Mouse (Mus musculus) stomach, embryonic 15.5 days (tissue): ENCODE measurements around the gene Npcd. TPM values are rescaled to one million over a fixed set of nuclear protein-coding genes. Genes with fewer than 3 reads are reported as not detected.

ENCODE experiments used
- ATAC-seq: fragments of 200-750 bp; cut with Nextera tagmentation; 2 replicates; pipeline ENCODE4 v1.8.0; 2017; ENCODE audit warnings: low read depth, moderate number of reproducible peaks, moderate TSS enrichment; ENCODE audit not compliant: insufficient read depth, low FRiP score
- H3K27ac ChIP-seq: fragments of 300-500 bp; sonication (generic); 2 replicates; pipeline ENCODE4 v1.5.1; 2015; ENCODE audit warnings: mild to moderate bottlenecking, inconsistent platforms
- H3K27me3 ChIP-seq: fragments of 300-500 bp; sonication (generic); replicated peaks from 2 replicates; pipeline ENCODE4 v1.6.1; 2015; ENCODE audit warnings: inconsistent platforms
- H3K36me3 ChIP-seq: fragments of 300-500 bp; sonication (generic); 2 replicates; pipeline ENCODE4 v1.6.1; 2015; ENCODE audit warnings: inconsistent platforms
- H3K4me1 ChIP-seq: fragments of 300-500 bp; sonication (generic); 2 replicates; pipeline ENCODE4 v1.6.1; 2015; ENCODE audit warnings: inconsistent platforms
- H3K4me2 ChIP-seq: fragments of 300-500 bp; sonication (generic); 2 replicates; pipeline ENCODE4 v1.6.1; 2015; ENCODE audit warnings: mild to moderate bottlenecking, inconsistent platforms
- H3K4me3 ChIP-seq: fragments of 300-500 bp; sonication (generic); replicated peaks from 2 replicates; pipeline ENCODE4 v1.5.1; 2015; ENCODE audit warnings: inconsistent platforms
- H3K9ac ChIP-seq: fragments of 300-500 bp; sonication (generic); 2 replicates; pipeline ENCODE4 v1.6.1; 2015; ENCODE audit warnings: inconsistent platforms
- H3K9me3 ChIP-seq: fragments of 300-500 bp; sonication (generic); 2 replicates; pipeline ENCODE4 v1.6.1; 2016; ENCODE audit warnings: inconsistent platforms
- WGBS: fragments of 180-500 bp; shearing (Covaris S2); methylation state at CpG from one replicate; pipeline ENCODE4 v1.1.7; 2015; 5-methylcytosine and 5-hydroxymethylcytosine counted together
- polyA plus RNA-seq: library from polyadenylated mRNA; unstranded; fragments of >200 nt; fragmentation: Nextera tagmentation; extraction: Ambion mirVana; gene quantifications from 2 replicates; pipeline ENCODE4 v1.2.1, GENCODE M21; 2015

Npcd gene
- polyA plus RNA-seq, 1 experiment from 2014 or later = not detected

DNA sequence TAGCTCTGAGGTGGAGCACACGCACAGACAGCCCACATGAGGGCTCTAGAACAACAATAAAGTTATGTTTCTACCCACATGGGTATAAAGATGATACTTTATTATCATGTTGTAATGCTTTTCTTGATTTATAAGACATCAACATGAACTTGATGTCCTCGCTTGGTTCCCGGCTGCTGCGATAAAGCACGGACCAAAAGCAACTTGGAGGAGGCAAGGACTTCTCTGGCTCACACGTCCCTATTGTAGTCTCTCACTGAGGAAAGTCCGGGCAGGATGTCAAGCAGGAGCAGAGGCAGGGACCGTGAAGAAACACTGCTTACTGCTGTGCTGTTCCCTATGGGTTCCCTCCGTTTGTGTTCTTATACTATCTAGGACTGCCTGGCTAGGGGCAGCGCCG, 90.0 kb downstream of the Npcd start:
- no peak overlapping the region for H3K27ac ChIP-seq
- H3K9me3 ChIP-seq = no peaks in the 10 kb centered on the region
- WGBS = 92% methylated on average over 11 of the region's 11 CpGs
- no peak for ATAC-seq
- H3K4me2 ChIP-seq = no peak overlapping the region
- H3K4me3 ChIP-seq = no peak overlapping the region
- peaks cover 17% of the 10 kb centered on the region for H3K4me1 ChIP-seq
- no peaks in the 10 kb centered on the region for H3K27me3 ChIP-seq
- no peak overlapping the region for H3K9ac ChIP-seq
- H3K36me3 ChIP-seq = no peaks in the 10 kb centered on the region

DNA sequence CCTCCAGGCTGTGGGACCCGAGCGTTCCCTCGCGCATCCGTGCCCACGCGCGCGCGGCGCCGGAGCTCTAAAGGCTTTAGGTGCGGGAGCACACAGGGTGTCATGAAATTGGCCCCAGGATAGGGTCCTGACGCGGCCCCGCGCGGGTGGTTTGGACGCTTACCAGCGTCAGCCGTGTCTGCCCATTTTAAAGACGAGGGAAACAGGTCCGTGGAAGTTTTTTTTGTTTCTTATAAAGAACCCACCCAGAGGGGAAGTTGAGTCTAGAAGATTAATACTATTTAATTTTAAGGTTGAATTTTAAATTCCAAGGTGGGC, 91.4 kb downstream of the Npcd start:
- H3K9ac ChIP-seq = peak overlapping the region; percentile 91
- peaks cover 2% of the 10 kb centered on the region; the same call in 1 of the 2 replicates for H3K36me3 ChIP-seq
- no peak for ATAC-seq
- H3K4me3 ChIP-seq = peak overlapping the region; percentile 93
- WGBS = under 1% methylated on average over 23 of the region's 23 CpGs
- peak overlapping the region; percentile 80 for H3K4me2 ChIP-seq
- no peaks in the 10 kb centered on the region for H3K9me3 ChIP-seq
- H3K27ac ChIP-seq = no peak overlapping the region
- no peaks in the 10 kb centered on the region for H3K27me3 ChIP-seq
- H3K4me1 ChIP-seq = peaks cover 17% of the 10 kb centered on the region

DNA sequence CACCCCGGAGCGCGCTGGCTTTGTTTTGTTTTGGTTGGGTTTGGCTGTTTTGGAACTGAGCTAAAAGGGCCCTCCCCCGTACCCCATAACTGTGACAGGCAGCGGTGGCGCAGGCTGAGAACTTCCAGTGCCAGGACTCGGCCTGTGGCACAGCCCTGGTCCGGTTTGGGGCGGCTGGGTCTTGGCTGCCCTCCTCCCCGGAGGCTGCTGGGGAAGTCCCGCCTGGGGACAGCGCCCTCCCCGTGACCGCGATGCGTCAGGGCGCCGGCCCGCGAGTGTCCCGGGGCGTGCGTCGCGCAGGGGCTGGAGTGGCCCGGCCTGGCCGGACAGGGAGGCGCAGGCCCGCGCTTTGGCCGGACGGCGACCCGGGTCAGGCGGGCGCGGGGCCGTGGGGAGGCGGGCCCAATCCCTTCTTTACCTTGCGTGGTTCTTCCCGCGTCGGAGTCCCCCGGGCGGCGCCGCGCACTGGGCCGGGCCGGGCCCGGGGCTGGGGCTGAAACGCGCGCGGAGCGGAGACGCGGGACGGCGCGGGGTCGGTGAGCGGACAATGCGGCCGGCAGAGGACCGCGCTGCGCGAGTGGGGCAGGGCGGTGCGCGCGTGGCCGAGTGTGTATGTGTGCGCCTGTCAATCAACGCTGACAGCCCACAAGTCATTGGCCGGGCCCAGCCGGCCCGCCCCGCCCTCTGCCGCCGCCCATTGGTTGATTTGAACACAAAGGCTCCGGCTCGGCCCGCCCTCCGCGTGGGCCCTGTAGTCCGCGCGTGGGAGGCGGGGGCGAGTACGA, 91.9 kb downstream of the Npcd start, which contains the start of gene Sun2:
Gene Sun2, minus strand, starts transcription at position 616 of the 785 bp plus-strand sequence.
- under 1% methylated on average over 85 of the region's 93 CpGs for WGBS
- Histone ChIP-seq H3K4me3 (peak within 1 kb of the TSS; percentile 93), H3K9me3 (no peaks in the 10 kb centered on the region), H3K27ac (peak within 1 kb of the TSS; percentile 42; the same call in 1 of the 2 replicates), H3K9ac (peak within 1 kb of the TSS; percentile 91), H3K4me2 (peak within 1 kb of the TSS; percentile 80), H3K4me1 (peaks cover 17% of the 10 kb centered on the region), H3K27me3 (no peaks in the 10 kb centered on the region), H3K36me3 (peaks cover 5% of the 10 kb centered on the region; the same call in 1 of the 2 replicates)
- peak; percentile 88 for ATAC-seq

DNA sequence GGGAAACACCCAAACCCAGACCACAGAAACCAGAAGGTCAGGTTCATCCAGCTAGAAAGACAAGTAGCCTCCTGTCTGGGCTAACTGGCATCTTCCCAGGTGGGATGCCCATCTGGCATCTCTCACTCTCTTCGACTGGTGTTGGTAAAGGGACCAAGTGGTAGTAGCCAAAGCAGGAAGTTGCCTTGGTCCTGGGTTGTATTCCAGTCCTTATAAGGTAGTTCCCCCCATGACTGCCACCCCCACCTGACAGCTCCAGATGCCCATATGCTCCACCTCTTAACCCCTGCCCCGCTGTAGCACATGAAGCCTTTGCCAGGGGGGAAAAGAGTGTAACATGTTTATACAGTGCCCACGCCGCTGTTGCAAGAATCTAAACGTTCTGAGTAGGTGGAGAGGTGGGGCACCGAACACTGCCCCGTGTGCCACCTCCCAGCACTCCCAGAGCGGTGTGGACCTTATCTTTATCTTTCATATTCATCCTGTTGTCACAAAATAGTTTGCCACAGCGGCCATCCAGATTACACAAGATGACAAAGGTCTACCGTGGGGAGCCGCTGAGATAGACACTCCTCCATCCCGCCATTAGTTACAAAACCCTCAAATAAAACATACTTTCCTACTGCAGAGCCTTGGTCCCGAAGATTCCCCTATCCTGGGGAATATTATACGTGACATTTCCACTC, 92.7 kb downstream of the Npcd start:
- peaks cover 10% of the 10 kb centered on the region for H3K36me3 ChIP-seq
- H3K4me2 ChIP-seq = peak overlapping the region; percentile 80
- 9% methylated on average over 14 of the region's 14 CpGs for WGBS
- peak overlapping the region; percentile 93 for H3K4me3 ChIP-seq
- no peaks in the 10 kb centered on the region for H3K9me3 ChIP-seq
- no peak for ATAC-seq
- peak overlapping the region; percentile 91; the same call in 1 of the 2 replicates for H3K9ac ChIP-seq
- peaks cover 17% of the 10 kb centered on the region for H3K4me1 ChIP-seq
- peak overlapping the region; percentile 42; the same call in 1 of the 2 replicates for H3K27ac ChIP-seq
- H3K27me3 ChIP-seq = no peaks in the 10 kb centered on the region

DNA sequence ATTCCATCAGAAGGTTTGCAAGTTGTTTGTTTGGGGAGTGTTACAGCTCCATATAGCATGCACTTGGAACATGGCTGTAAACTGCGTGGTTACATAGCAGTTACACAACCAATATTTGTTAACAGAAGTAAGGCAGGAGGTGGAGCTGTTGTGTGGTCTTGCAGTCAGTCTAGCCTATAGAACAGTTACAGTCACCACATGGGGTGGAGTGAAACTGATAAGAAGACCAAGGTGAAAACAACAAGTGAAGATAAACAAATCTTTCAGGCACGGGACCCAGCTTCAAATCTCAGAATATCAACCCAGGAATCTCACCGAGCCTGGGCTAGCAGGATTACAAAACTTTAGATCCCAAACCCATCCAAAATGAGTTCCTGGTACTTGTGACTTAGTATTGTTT, 93.3 kb downstream of the Npcd start:
- Histone ChIP-seq H3K4me1 (peaks cover 17% of the 10 kb centered on the region), H3K4me3 (peak overlapping the region; percentile 93), H3K27me3 (no peaks in the 10 kb centered on the region), H3K4me2 (peak overlapping the region; percentile 80), H3K27ac (no peak overlapping the region), H3K9ac (no peak overlapping the region), H3K9me3 (no peaks in the 10 kb centered on the region), H3K36me3 (peaks cover 10% of the 10 kb centered on the region)
- no peak for ATAC-seq
- WGBS = 60% methylated on average over 3 of the region's 3 CpGs

Other genes starting within 250 kb of the Npcd start
- gene Dmc1, start 229.1 kb downstream of the Npcd start, polyA plus RNA-seq = 2.8 TPM in 2 replicates
- gene Fam227a, start 175.3 kb downstream of the Npcd start, polyA plus RNA-seq = 1.3 and 1.4 TPM in 2 replicates
- 41.4 and 42.2 TPM in 2 replicates for gene Cby1, start 175.0 kb downstream of the Npcd start, polyA plus RNA-seq
- 227 and 254 TPM in 2 replicates for gene Tomm22, start 163.4 kb downstream of the Npcd start, polyA plus RNA-seq
- 21.2 and 22.0 TPM in 2 replicates for gene Josd1, start 146.3 kb downstream of the Npcd start, polyA plus RNA-seq
- 28.2 and 29.3 TPM in 2 replicates for gene Gtpbp1, start 143.4 kb downstream of the Npcd start, polyA plus RNA-seq
- 4.9 and 5.1 TPM in 2 replicates for gene Sun2, start 91.7 kb downstream of the Npcd start, polyA plus RNA-seq
- gene Dnal4, start 56.4 kb downstream of the Npcd start, polyA plus RNA-seq = 44.4 and 50.4 TPM in 2 replicates
- 4.5 and 4.8 TPM in 2 replicates for gene Nptxr, start 29.5 kb downstream of the Npcd start, polyA plus RNA-seq
- gene Cbx6, start 451 bp upstream of the Npcd start, polyA plus RNA-seq = 62.6 and 68.0 TPM in 2 replicates
- 22.4 and 26.5 TPM in 2 replicates for gene Apobec3, start 57.4 kb upstream of the Npcd start, polyA plus RNA-seq
- gene Cbx7, start 136.9 kb upstream of the Npcd start, polyA plus RNA-seq = 4.9 and 5.6 TPM in 2 replicates
- 4.7 and 4.8 TPM in 2 replicates for gene Pdgfb, start 180.7 kb upstream of the Npcd start, polyA plus RNA-seq